Mouse (Mus musculus): ENCODE measurements around the gene Vmn1r193.
"Not testable (repeated sequence)": the region's sequence is repeated elsewhere in the genome, so short reads cannot be mapped to it uniquely, and the experiment has no call there.

GRCm38 (mm10) chr13:22192756-22193155 is 30.2 kb downstream of the Vmn1r193 start:
- not testable (repeated sequence) for TF ChIP-seq CTCF (IDR thresholded peaks at IDR 0.05; ENCODE audit: insufficient read depth, low read length); POLR2A (IDR thresholded peaks at IDR 0.05; ENCODE audit: borderline replicate concordance, extremely low read depth, low read depth, low read length)
